Mouse (Mus musculus): ENCODE results near the gene Cacng6. TPM values are rescaled to one million over a fixed set of nuclear protein-coding genes. Genes with fewer than 3 reads are reported as not detected.
A peak's percentile ranks its signal among the peaks of the same experiment; 100 is the strongest.

Cacng6 gene
- polyA plus RNA-seq (2016; fragmentation: Nextera tagmentation; extraction: Ambion mirVana) = not detected in 2 replicates

DNA sequence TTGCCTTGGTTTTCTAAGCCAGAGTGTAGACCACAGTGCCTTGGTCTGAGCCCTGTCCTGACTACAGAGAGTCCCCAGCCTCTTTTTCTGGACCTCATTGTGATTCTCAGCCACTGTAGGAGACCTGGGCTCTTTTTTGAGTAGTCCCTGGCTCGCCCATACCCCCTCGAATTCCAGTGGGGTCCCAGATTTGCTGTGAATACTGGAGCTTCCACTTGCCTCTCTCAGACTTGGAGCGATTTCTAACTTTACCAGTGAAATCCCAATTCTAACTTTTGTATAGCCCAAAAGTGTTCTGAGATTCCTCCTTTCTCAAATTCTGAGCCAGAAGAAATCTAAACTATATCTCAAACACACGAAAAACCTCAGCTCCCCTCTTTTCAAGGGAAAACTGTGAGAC, at the start of gene Cacng6:
Cacng6 (plus strand) TSS at position 301 of the 400 bp plus-strand sequence.
- H3K4me3 ChIP-seq = peak within 1 kb of the TSS; percentile 53
- whole genome bisulfite sequencing = 33% methylated on average over 4 of the region's 4 CpGs
- no peak for DNase-seq (ENCODE audit: low spot score)
- H3K9me3 ChIP-seq (replicated peaks) = no peaks in the 10 kb centered on the region
- peaks cover 9% of the 10 kb centered on the region for H3K4me1 ChIP-seq
- peaks cover 70% of the 10 kb centered on the region for H3K27me3 ChIP-seq (ENCODE audit: low read depth, poor library complexity, severe bottlenecking)
- H3K36me3 ChIP-seq = no peaks in the 10 kb centered on the region
- H3K27ac ChIP-seq (replicated peaks) = no peak within 1 kb of the TSS; the same call in 1 of the 2 replicates

GRCm38 (mm10) chr7:3376831-3377230, 47.2 kb upstream of the Cacng6 start:
- WGBS = 52% methylated on average over 4 of the region's 4 CpGs
- peak; percentile 42 for DNase-seq (ENCODE audit: low spot score)

DNA sequence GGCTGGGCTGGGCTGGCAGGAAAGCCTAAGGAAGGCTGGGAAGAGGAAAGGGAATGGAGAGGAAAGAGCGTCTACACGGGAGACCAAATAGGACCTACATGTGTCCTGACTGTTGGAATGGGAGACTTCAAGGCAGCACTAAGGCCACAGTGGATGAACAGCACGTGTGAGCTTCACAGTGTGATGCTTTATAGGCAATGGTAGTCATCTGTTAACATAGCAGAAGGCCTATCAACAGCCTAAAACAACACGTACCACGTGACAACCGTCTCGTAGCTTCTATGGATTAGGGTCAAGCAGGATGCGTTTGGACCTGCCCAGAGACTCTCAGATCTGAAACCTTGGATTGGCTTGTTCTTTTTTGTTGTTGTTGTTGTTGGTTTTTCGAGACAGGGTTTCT, 41.9 kb upstream of the Cacng6 start:
- 90% methylated on average over 9 of the region's 9 CpGs for WGBS
- H3K27ac ChIP-seq (replicated peaks) = no peak overlapping the region
- no peak for DNase-seq (ENCODE audit: low spot score)
- no peaks in the 10 kb centered on the region for H3K9me3 ChIP-seq (replicated peaks)
- no peaks in the 10 kb centered on the region for H3K36me3 ChIP-seq
- no peak overlapping the region for H3K4me3 ChIP-seq
- no peaks in the 10 kb centered on the region for H3K27me3 ChIP-seq (ENCODE audit: low read depth, poor library complexity, severe bottlenecking)
- H3K4me1 ChIP-seq = no peaks in the 10 kb centered on the region

More at GRCm38 (mm10) chr7:3376831-3377230, 47.2 kb upstream of the Cacng6 start:
- H3K4me1 ChIP-seq = no peaks in the 10 kb centered on the region
- no peak overlapping the region for H3K27ac ChIP-seq (replicated peaks)
- no peak overlapping the region for H3K4me3 ChIP-seq
- no peaks in the 10 kb centered on the region for H3K27me3 ChIP-seq (ENCODE audit: low read depth, poor library complexity, severe bottlenecking)
- H3K9me3 ChIP-seq (replicated peaks) = no peaks in the 10 kb centered on the region
- H3K36me3 ChIP-seq = no peaks in the 10 kb centered on the region

GRCm38 (mm10) chr7:3384807-3385319, 39.1 kb upstream of the Cacng6 start:
- H3K27me3 ChIP-seq (ENCODE audit: low read depth, poor library complexity, severe bottlenecking) = no peaks in the 10 kb centered on the region
- no peak for DNase-seq (ENCODE audit: low spot score)
- peaks cover 9% of the 10 kb centered on the region for H3K4me1 ChIP-seq
- 89% methylated on average over 5 of the region's 5 CpGs for WGBS
- no peak overlapping the region for H3K27ac ChIP-seq (replicated peaks)
- no peaks in the 10 kb centered on the region for H3K36me3 ChIP-seq
- no peaks in the 10 kb centered on the region for H3K9me3 ChIP-seq (replicated peaks)
- no peak overlapping the region for H3K4me3 ChIP-seq

GRCm38 (mm10) chr7:3386036-3386730, 37.8 kb upstream of the Cacng6 start:
- peaks cover 22% of the 10 kb centered on the region for H3K4me1 ChIP-seq
- H3K36me3 ChIP-seq = no peaks in the 10 kb centered on the region
- no peaks in the 10 kb centered on the region for H3K27me3 ChIP-seq (ENCODE audit: low read depth, poor library complexity, severe bottlenecking)
- no peak for DNase-seq (ENCODE audit: low spot score)
- no peak overlapping the region for H3K27ac ChIP-seq (replicated peaks)
- 88% methylated on average over 6 of the region's 6 CpGs for WGBS
- no peaks in the 10 kb centered on the region for H3K9me3 ChIP-seq (replicated peaks)
- H3K4me3 ChIP-seq = no peak overlapping the region

- WGBS = 87% methylated on average over 18 of the region's 18 CpGs
- no peak overlapping the region for H3K4me3 ChIP-seq
- no peak for DNase-seq (ENCODE audit: low spot score)
Measured at GRCm38 (mm10) chr7:3387761-3388160, 36.2 kb upstream of the Cacng6 start.

GRCm38 (mm10) chr7:3388885-3389284, 35.1 kb upstream of the Cacng6 start:
- Histone ChIP-seq H3K27me3 (ENCODE audit: low read depth, poor library complexity, severe bottlenecking) (no peaks in the 10 kb centered on the region), H3K9me3 (replicated peaks) (no peaks in the 10 kb centered on the region), H3K27ac (replicated peaks) (no peak overlapping the region), H3K4me1 (peaks cover 40% of the 10 kb centered on the region), H3K36me3 (peaks cover under 1% of the 10 kb centered on the region), H3K4me3 (no peak overlapping the region)
- DNase-seq (ENCODE audit: low spot score) = no peak
- WGBS = 72% methylated on average over 6 of the region's 6 CpGs

More at GRCm38 (mm10) chr7:3387761-3388160, 36.2 kb upstream of the Cacng6 start:
- H3K4me1 ChIP-seq = peaks cover 38% of the 10 kb centered on the region
- no peak overlapping the region for H3K27ac ChIP-seq (replicated peaks)
- no peaks in the 10 kb centered on the region for H3K36me3 ChIP-seq
- H3K27me3 ChIP-seq (ENCODE audit: low read depth, poor library complexity, severe bottlenecking) = no peaks in the 10 kb centered on the region
- H3K9me3 ChIP-seq (replicated peaks) = no peaks in the 10 kb centered on the region

GRCm38 (mm10) chr7:3389444-3390412, 34.3 kb upstream of the Cacng6 start:
- H3K4me1 ChIP-seq = peaks cover 43% of the 10 kb centered on the region
- H3K4me3 ChIP-seq = peak overlapping the region; percentile 58
- H3K9me3 ChIP-seq (replicated peaks) = no peaks in the 10 kb centered on the region
- peaks cover 9% of the 10 kb centered on the region for H3K36me3 ChIP-seq
- H3K27me3 ChIP-seq (ENCODE audit: low read depth, poor library complexity, severe bottlenecking) = no peaks in the 10 kb centered on the region
- peak; percentile 63 for DNase-seq (ENCODE audit: low spot score)
- 3% methylated on average over 16 of the region's 17 CpGs for WGBS
- peak overlapping the region; percentile 85 for H3K27ac ChIP-seq (replicated peaks)

GRCm38 (mm10) chr7:3390413-3391080, 33.4 kb upstream of the Cacng6 start, which contains the start of gene Cacng8:
Gene Cacng8 (plus strand): TSS chr7:3390683.
- 0% methylated on average over 7 of the region's 7 CpGs for WGBS
- H3K9me3 ChIP-seq (replicated peaks) = no peaks in the 10 kb centered on the region

DNA sequence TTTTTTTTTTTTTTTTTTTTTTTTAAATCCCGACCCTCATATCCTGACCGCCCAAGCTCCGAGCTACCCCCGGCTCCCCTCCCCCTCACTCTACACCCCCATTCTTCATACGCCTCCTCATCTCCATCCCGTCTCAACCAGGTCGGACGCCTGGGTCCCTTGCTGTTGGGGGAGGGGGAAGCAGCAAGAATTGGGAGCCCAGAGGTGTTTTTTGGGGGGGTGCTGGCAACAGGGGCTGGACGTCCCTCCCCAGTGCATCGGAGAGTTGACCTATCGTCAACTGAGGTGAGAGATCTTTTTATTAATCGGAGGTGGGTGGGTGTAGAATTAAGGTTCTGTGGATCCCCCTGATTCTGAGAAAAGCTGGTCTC, 32.9 kb upstream of the Cacng6 start:
- peak overlapping the region; percentile 85 for H3K27ac ChIP-seq (replicated peaks)
- DNase-seq (ENCODE audit: low spot score) = no peak
- no peaks in the 10 kb centered on the region for H3K9me3 ChIP-seq (replicated peaks)
- peaks cover 43% of the 10 kb centered on the region for H3K4me1 ChIP-seq
- WGBS = 3% methylated on average over 12 of the region's 12 CpGs
- peak overlapping the region; percentile 58 for H3K4me3 ChIP-seq
- H3K36me3 ChIP-seq = peaks cover 16% of the 10 kb centered on the region
- no peaks in the 10 kb centered on the region for H3K27me3 ChIP-seq (ENCODE audit: low read depth, poor library complexity, severe bottlenecking)

More at GRCm38 (mm10) chr7:3390413-3391080, 33.4 kb upstream of the Cacng6 start, which contains the start of gene Cacng8:
- peaks cover 16% of the 10 kb centered on the region for H3K36me3 ChIP-seq
- peaks cover 43% of the 10 kb centered on the region for H3K4me1 ChIP-seq
- peak; percentile 42 for DNase-seq (ENCODE audit: low spot score)
- H3K27me3 ChIP-seq (ENCODE audit: low read depth, poor library complexity, severe bottlenecking) = no peaks in the 10 kb centered on the region
- peak within 1 kb of the TSS; percentile 85 for H3K27ac ChIP-seq (replicated peaks)
- peak within 1 kb of the TSS; percentile 58 for H3K4me3 ChIP-seq

GRCm38 (mm10) chr7:3391809-3392208, 32.2 kb upstream of the Cacng6 start:
- Histone ChIP-seq H3K9me3 (replicated peaks) (no peaks in the 10 kb centered on the region), H3K27ac (replicated peaks) (0 out of 2 replicates have a peak overlapping the region, but pooled peaks have one; percentile 85), H3K4me3 (peak overlapping the region; percentile 58), H3K4me1 (peaks cover 43% of the 10 kb centered on the region), H3K27me3 (ENCODE audit: low read depth, poor library complexity, severe bottlenecking) (no peaks in the 10 kb centered on the region), H3K36me3 (peaks cover 16% of the 10 kb centered on the region)
- DNase-seq (ENCODE audit: low spot score) = peak; percentile 39
- WGBS = 13% methylated on average over 4 of the region's 4 CpGs

GRCm38 (mm10) chr7:3397355-3397754, 26.6 kb upstream of the Cacng6 start:
- no peak for DNase-seq (ENCODE audit: low spot score)
- WGBS = 79% methylated on average over 10 of the region's 10 CpGs
- Histone ChIP-seq H3K4me1 (peaks cover 18% of the 10 kb centered on the region), H3K36me3 (peaks cover 16% of the 10 kb centered on the region), H3K9me3 (replicated peaks) (no peaks in the 10 kb centered on the region), H3K4me3 (no peak overlapping the region), H3K27ac (replicated peaks) (no peak overlapping the region), H3K27me3 (ENCODE audit: low read depth, poor library complexity, severe bottlenecking) (no peaks in the 10 kb centered on the region)

Measured in midbrain, embryonic 10.5 days (tissue).